Mouse (Mus musculus) frontal cortex, adult (tissue): Measurements from ENCODE around the gene Tysnd1.

ENCODE experiments used
- ATAC-seq: cut with Nextera tagmentation; 2 replicates; pipeline ENCODE4 v1.9.2; 2017; ENCODE audit warnings: mild to moderate bottlenecking, moderate library complexity, mixed read lengths; ENCODE audit not compliant: low TSS enrichment

Tysnd1 gene

DNA sequence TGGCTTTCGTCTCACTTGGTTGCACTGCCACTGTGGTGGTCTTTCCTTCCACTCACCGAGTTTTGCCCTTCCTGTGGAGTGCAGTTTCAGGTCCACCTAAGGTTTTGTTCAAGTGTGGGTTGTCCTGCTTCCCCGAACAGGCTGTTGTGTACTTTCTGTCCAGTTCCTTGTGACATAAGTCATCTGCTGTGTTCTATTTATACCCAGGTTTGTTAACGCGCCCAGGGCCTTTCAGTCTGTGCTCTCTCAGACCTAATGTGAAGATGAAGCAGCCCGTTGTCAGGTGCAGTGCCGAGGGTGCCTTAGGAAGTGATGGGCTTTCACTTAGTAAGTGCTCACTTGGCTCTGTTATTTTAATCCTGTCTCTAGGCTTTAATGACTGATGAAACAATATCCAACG lies 5.9 kb upstream of the Tysnd1 start:
- no peak for ATAC-seq

GRCm38 (mm10) chr10:61693563-61693962 lies 1.8 kb upstream of the Tysnd1 start:
- no peak for ATAC-seq

DNA sequence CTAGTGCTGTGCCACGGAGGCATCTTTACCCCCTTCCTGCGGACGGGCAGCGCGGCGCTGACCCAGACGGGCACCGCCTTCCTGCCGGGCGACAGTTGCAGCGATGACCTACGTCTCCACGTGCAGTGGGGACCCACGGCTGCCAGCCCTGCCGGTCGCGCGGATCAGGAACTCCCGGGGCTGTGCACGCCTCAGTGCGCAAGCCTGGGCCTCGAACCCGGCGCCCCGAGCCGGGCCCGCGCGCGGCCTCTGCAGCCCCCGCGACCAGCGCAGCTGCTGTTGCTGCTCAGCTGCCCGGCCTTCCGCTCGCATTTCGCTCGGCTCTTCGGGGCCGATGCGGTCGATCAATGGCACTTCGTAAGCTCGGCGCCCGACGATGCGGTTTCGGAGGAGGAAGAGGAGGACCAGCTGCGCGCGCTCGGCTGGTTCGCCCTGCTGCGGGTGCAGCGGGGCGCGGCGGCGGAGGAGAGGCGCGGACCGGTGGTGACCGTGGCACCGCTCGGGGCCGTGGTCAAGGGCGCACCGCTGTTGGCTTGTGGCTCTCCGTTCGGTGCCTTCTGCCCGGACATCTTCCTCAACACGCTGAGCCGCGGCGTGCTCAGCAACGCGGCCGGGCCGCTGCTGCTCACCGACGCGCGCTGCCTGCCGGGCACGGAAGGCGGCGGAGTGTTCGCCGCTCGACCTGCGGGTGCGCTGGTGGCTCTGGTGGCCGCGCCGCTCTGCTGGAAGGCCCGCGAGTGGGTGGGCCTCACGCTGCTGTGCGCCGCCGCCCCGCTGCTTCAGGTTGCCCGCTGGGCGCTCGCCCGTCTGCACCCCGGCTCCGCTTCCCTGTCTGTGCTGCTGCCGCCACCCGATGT lies 617 bp downstream of the Tysnd1 start:
- peak; percentile 48 for ATAC-seq

GRCm38 (mm10) chr10:61696560-61696823 lies 1.2 kb downstream of the Tysnd1 start:
- ATAC-seq, result no peak

GRCm38 (mm10) chr10:61697028-61697427 lies 1.7 kb downstream of the Tysnd1 start:
- ATAC-seq, result no peak

DNA sequence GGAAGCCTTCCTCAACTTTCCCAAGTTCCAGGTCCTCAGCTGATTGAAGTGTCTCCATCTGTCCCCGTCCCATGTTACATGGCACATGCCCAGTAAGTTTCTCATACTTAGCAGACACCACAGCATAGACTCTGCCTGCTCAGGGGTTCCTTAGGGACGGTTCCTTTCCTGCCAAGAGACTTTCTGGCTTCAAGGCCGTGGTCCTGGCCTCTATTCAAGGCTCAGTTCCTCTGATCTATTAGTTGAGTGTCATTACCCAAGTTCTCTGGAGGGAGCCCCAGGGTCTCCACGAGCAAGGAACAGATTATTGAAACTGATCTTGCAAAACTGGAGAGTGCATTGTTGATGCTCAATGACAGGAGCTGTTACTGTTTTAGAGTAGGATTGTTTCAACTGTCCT lies 9.3 kb downstream of the Tysnd1 start:
- ATAC-seq, result no peak

DNA sequence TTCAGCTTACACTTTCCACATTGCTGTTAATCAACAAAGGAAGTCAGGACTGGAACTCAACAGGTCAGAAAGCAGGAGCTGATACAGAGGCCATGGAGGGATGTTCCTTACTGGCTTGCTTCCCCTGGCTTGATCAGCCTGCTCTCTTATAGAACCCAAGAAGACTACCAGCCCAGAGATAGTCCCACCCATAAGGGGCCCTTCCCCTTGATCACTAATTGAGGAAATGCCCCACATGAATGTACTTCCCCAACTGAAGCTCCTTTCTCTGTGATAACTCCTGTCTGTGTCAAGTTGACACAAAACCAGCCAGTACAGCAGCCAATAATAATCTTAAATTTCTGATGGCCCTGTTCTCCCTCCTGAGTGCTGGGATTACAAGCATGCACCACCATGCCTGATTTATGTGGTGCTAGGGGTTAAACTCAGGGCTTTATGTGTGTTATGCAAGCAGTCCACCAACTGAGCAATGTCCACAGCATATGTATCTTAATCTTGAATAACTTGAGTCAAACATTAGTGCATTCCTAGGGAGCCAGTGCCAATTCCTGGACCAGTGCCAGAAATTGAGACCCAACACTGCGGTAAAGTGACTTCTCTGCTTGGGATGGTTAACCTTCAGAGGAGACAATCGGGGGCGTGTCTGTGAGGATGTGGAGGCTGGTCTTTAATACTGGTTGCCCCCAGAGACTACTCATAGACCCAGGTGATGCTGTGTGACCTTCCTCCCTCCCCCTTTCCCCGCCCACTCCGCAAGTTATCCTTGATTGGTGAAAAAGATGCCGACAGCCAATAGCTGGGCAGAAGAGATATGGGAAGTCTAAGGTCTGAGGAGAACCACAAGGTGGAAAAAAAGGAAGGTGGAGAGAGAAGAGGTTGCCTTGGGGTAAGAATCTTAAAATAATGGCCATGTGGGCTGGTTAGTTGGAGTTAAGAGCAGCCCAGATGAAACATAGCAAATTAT lies 11.4 kb downstream of the Tysnd1 start:
- no peak for ATAC-seq

GRCm38 (mm10) chr10:61713601-61714000 lies 18.3 kb downstream of the Tysnd1 start:
- ATAC-seq, result no peak

- no peak for ATAC-seq
These were observed 18.8 kb downstream of the Tysnd1 start for GRCm38 (mm10) chr10:61714146-61714545.

DNA sequence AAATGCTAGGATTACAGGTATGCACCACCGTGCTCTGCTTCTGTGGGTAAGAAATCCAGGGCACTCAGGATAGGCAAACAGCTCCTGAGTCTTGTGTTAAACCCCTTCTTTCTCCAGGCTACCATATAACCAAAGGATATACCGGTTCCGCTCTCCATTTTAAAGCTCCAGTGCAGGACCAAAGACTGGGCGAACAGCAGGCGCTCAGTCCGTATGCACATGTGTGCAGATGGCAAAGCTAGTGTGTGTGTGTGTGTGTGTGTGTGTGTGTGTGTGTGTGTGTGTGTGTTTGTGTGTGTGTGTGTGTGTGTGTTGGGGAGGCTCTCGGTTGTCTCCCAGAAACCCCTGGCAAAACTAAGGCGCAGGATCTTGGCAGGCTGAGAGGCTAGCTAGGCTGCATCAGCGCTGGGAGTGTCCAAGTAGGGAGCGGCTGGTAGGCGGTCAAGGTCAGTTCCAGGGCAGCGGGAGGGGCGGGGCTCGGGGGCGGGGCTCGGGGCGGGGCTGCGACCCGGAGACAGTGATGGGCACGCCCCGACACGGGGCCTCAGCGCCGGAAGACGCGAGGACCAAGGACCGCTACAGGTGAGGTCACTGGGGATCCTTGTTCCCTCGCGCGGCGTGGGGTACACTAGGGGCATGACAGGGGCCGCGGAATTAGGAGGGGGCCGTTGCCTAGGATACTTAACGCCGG lies 19.6 kb downstream of the Tysnd1 start, which contains the start of gene Aifm2:
Aifm2 (plus strand) TSS at position 493 of the 691 bp plus-strand sequence.
- peak; percentile 69 for ATAC-seq

- ATAC-seq, result no peak
These were observed 20.1 kb downstream of the Tysnd1 start for GRCm38 (mm10) chr10:61715462-61715837.

GRCm38 (mm10) chr10:61715996-61716864 lies 20.9 kb downstream of the Tysnd1 start:
- no peak for ATAC-seq

DNA sequence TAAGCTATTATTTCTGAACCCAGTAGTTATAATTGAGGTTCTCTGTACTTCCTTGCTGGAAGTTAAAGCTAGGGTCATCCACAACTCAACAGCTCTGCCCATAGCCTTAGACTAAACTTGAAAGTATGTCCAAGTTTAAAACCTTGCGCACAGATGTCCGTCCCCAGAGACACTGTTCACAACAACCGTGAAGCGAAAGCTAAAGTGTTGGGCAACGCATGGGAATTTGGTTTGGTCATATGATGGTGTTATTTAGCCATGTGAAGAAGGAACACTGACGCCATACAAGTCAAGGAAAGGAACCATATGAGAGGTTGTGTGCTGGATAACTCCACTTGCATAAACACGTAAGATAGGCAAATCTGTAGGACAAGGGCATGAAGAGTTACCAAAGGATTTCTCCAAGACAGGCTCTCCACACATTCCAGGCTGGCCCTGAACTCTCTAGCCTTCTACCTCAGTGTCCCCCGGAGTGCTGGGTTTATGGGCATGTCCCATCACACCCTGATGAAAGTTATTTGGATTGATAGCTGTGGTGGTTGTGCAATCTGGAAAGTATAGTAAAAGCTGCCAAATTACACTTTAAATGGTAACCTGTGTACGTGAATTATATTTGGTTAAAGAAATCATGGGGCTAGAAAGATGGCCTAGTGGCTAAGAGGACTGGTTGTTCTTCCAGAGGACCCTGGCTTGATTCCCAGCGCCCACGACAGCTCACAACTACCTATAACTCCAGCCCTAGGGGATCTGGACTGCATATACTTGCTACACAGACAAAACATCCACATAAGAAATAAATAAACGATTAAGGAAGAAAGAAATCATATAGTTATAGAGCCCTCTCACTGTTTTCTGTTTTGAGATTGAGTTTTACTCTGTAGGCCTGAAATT lies 22.3 kb downstream of the Tysnd1 start:
- no peak for ATAC-seq

GRCm38 (mm10) chr10:61720331-61720730 lies 25.0 kb downstream of the Tysnd1 start:
- no peak for ATAC-seq

DNA sequence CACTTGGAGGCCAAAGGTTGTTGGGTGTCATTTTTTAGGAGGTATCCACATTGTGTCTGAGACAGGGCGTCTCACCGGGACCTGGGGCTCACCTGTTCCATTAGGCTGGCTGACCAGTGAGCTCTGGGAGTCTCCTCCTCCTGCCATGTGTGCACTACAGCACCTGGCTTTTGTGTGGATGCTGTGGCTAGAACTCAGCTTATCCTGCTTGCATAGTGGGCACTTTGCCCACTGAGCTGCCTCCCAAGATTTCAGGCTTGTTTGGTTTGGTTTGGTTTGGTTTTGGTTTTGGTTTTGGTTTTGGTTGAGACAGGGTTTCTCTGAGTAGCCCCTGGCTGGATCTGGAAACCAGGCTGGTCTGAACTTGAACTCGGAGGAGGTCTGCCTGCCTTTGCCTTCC lies 26.9 kb downstream of the Tysnd1 start:
- ATAC-seq, result no peak

GRCm38 (mm10) chr10:61723271-61723670 lies 28.0 kb downstream of the Tysnd1 start:
- ATAC-seq, result no peak

- peak; percentile 27; the same call in 1 of the 2 replicates for ATAC-seq
These were observed 33.9 kb downstream of the Tysnd1 start for GRCm38 (mm10) chr10:61729181-61729580.

DNA sequence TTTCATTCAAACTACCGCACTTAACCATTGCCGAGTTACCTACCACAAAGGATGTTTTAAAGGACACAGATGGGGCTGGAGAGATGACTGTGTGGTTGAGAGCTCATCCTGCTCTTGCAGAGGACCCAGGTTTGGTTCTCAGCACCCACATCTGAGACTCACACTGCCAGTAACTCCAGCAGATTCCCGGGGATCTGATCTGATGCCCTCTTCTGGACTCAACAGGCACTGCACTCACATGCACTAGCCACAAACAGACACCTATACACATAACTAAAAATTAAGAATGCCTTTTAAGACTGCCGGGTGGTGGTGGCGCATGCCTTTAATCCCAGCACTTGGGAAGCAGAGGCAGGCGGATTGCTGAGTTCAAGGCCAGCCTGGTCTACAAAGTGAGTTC lies 34.9 kb downstream of the Tysnd1 start:
- ATAC-seq, result no peak

DNA sequence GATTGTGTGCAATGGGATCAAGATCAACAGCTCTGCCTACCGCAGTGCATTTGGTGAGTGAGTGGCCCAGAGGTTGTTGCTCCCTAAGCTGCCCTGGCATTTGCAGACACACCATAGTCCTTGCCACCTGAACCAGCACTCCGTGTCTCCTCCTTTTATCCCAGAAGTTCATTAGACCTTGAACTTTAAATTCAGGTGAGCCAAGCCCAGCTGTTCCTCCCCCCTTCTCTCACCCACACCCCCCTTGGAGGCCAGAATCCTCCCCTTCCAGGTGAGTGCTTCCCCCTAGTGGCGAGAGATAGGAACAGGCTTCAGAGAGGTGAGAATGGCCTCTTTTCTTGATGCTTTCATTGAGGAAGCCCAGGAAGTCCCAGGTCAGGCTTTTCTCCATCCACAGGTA lies 39.1 kb downstream of the Tysnd1 start:
- ATAC-seq, result peak; percentile 66; the same call in 1 of the 2 replicates

- peak; percentile 75 for ATAC-seq
These were observed 41.4 kb downstream of the Tysnd1 start for GRCm38 (mm10) chr10:61736671-61737078.
